Mouse (Mus musculus): ENCODE data around the gene Rabl6.

DNA sequence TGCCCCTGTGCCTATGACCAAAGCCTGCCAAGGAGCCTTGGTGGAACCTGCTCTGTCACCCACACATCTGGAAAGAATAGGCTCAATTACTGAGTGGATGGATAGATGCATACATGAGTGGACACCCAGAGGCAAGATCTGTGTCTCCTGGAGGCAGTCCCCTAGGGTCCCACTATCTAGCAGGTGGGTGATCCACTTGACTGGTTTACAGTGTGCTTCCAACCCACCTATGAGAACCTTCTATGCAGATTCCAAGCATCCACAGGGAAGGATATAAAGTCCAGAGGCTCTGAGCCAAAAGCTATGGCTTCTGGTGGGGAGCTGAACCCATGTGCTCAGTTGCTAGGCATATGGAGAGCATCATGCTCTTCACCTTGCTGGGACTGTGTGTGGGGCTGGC is 49.3 kb upstream of the Rabl6 start, which contains the start of gene Lcn5:
- no peak for TF ChIP-seq CTCF (IDR thresholded peaks at IDR 0.05; ENCODE audit: low read depth)
- no peak for TF ChIP-seq EP300 (IDR thresholded peaks at IDR 0.05; ENCODE audit: low read depth)

Data from liver, postnatal 0 days (tissue).